Mouse (Mus musculus) lung, postnatal 0 days (tissue): Measurements from ENCODE around the gene Mrpl17. TPM values are rescaled to one million over a fixed set of nuclear protein-coding genes. Genes with fewer than 3 reads are reported as not detected.

Experiments used
- ATAC-seq: fragments of 200-750 bp; cut with Nextera tagmentation; 2 replicates; pipeline ENCODE4 v1.8.0; 2017; ENCODE audit warnings: moderate library complexity
- DNase-seq: peaks from one replicate; pipeline ENCODE4 v3.0.0-alpha.2; 2016; ENCODE audit warnings: low spot score
- H3K27ac ChIP-seq: fragments of 300-500 bp; sonication (generic); 2 replicates; pipeline ENCODE4 v1.5.1; 2014; ENCODE audit warnings: antibody characterized with exemption, mild to moderate bottlenecking, low read length, mixed read lengths
- H3K27me3 ChIP-seq: fragments of 300-500 bp; sonication (generic); replicated peaks from 2 replicates; pipeline ENCODE4 v1.6.1; 2014; ENCODE audit warnings: low read length, mixed read lengths; ENCODE audit not compliant: insufficient read depth
- H3K36me3 ChIP-seq: fragments of 300-500 bp; sonication (generic); 2 replicates; pipeline ENCODE4 v1.6.1; 2014; ENCODE audit warnings: low read length, mixed read lengths; ENCODE audit not compliant: insufficient read depth
- H3K4me1 ChIP-seq: fragments of 300-500 bp; sonication (generic); 2 replicates; pipeline ENCODE4 v1.6.1; 2014; ENCODE audit warnings: antibody characterized with exemption, low read depth, low read length, mixed read lengths; ENCODE audit not compliant: insufficient read depth
- H3K4me2 ChIP-seq: fragments of 300-500 bp; sonication (generic); replicated peaks from 2 replicates; pipeline ENCODE4 v1.6.1; 2014; ENCODE audit warnings: low read depth, mild to moderate bottlenecking, low read length, moderate library complexity, mixed read lengths
- H3K4me3 ChIP-seq: fragments of 300-500 bp; sonication (generic); 2 replicates; pipeline ENCODE4 v1.5.1; 2014; ENCODE audit warnings: low read depth, low read length
- H3K9ac ChIP-seq: fragments of 300-500 bp; sonication (generic); replicated peaks from 2 replicates; pipeline ENCODE4 v1.6.1; 2014; ENCODE audit warnings: low read depth, mild to moderate bottlenecking
- H3K9me3 ChIP-seq: fragments of 300-500 bp; sonication (generic); 2 replicates; pipeline ENCODE4 v1.6.1; 2016; ENCODE audit warnings: low read length, mixed read lengths
- CTCF ChIP-seq: IDR thresholded peaks from 2 replicates; pipeline ENCODE4 v1.5.1; 2016; ENCODE audit warnings: antibody characterized with exemption, mild to moderate bottlenecking
- EP300 ChIP-seq: IDR thresholded peaks from 2 replicates; pipeline ENCODE4 v1.6.1; 2016; ENCODE audit warnings: antibody characterized with exemption, mild to moderate bottlenecking, control low read depth
- WGBS: fragments of 180-500 bp; shearing (Covaris S2); extraction: QIAGEN DNeasy Blood & Tissue Kit; methylation state at CpG from one replicate; pipeline ENCODE4 v1.1.7; 2014; 5-methylcytosine and 5-hydroxymethylcytosine counted together
- polyA plus RNA-seq: library from polyadenylated mRNA; unstranded; fragments of >200 nt; fragmentation: Nextera tagmentation; extraction: Ambion mirVana; gene quantifications from 2 replicates; pipeline ENCODE4 v1.2.1, GENCODE M21; 2015

Mrpl17 gene
- polyA plus RNA-seq, 1 experiment from 2014 or later: 257 TPM

- no peak overlapping the region for H3K4me2 ChIP-seq
- H3K4me3 ChIP-seq: no peak overlapping the region
- DNase-seq (no peak), ATAC-seq (no peak)
- no peaks in the 10 kb centered on the region for H3K27me3 ChIP-seq
- no peak overlapping the region for H3K9ac ChIP-seq
- TF ChIP-seq EP300 (no peak), CTCF (no peak)
- WGBS: 81% methylated on average over 5 of the region's 5 CpGs
- no peaks in the 10 kb centered on the region for H3K36me3 ChIP-seq
- no peak overlapping the region for H3K27ac ChIP-seq
- H3K9me3 ChIP-seq: no peaks in the 10 kb centered on the region
- H3K4me1 ChIP-seq: no peaks in the 10 kb centered on the region; the same call in 1 of the 2 replicates
Measured at GRCm38 (mm10) chr7:105806125-105806524, 4.8 kb downstream of the Mrpl17 start.

DNA sequence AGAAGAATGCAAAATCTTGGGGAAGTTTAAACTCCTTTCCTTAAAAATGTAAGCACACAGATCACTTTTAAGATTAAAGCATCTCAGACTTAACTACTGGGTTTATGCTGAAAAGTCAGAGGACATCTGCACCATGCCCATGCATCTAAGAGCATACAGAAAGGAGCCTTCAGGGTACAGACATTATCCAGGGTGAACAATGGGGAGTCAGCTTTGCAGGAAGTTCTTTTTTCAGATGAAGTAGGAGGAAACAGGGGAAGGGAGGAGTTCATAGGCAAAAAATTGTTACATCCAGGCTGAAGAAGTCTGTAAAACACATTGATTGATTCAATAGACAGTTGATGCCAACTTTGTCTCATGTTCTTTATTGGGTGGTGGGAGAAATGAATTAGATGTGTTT, 7.5 kb downstream of the Mrpl17 start:
- DNase-seq (no peak), ATAC-seq (no peak)
- TF ChIP-seq CTCF (no peak), EP300 (no peak)
- Histone ChIP-seq H3K4me1 (no peaks in the 10 kb centered on the region), H3K9me3 (no peaks in the 10 kb centered on the region), H3K27ac (no peak overlapping the region), H3K36me3 (no peaks in the 10 kb centered on the region), H3K4me2 (no peak overlapping the region), H3K27me3 (no peaks in the 10 kb centered on the region), H3K9ac (no peak overlapping the region), H3K4me3 (no peak overlapping the region)

DNA sequence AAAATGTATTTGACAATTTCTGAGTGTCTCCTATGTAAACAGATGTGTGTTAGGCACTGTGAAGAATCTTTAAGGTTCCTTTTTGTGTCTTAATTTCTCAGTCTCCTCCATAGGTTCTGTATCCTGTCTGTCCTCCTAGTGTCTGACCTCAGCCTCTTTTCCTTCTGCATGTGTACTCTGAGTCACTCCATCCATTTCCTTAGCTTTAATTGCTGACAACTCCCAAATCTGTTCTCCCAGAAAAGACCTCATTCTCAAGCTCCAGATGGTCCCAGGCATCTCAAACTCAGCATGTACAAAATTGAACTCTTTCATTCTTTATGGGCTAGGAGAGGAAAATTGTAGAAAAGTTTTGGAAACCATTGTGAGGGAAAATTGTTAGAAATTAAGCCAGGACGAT, 8.1 kb downstream of the Mrpl17 start:
- no peak overlapping the region for H3K27ac ChIP-seq
- no peak overlapping the region for H3K4me2 ChIP-seq
- WGBS: 30% methylated on average over 1 of the region's 1 CpGs
- no peaks in the 10 kb centered on the region for H3K9me3 ChIP-seq
- H3K4me1 ChIP-seq: no peaks in the 10 kb centered on the region
- H3K27me3 ChIP-seq: no peaks in the 10 kb centered on the region
- no peak overlapping the region for H3K4me3 ChIP-seq
- TF ChIP-seq EP300 (no peak), CTCF (no peak)
- H3K36me3 ChIP-seq: no peaks in the 10 kb centered on the region
- no peak overlapping the region for H3K9ac ChIP-seq
- DNase-seq: no peak
- no peak for ATAC-seq

DNA sequence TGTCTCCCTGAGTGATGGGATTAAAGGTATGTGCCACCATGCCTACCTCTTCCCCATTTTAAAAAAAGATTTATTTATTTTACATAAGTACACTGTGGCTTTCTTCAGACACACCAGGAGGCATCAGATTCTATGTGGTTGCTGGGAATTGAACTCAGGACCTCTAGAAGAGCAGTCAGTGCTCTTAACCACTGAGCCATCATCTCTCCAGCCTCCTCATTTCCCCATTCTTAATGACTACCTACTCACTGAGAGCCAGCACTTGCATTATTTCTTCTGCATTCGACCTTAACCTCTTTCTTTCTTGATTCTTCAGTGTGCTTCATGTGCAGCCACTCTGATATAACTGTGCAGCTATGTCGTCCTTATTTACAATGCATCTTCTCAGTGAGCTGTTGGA, 8.6 kb downstream of the Mrpl17 start:
- no peak for ATAC-seq
- WGBS: 28% methylated on average over 2 of the region's 2 CpGs

DNA sequence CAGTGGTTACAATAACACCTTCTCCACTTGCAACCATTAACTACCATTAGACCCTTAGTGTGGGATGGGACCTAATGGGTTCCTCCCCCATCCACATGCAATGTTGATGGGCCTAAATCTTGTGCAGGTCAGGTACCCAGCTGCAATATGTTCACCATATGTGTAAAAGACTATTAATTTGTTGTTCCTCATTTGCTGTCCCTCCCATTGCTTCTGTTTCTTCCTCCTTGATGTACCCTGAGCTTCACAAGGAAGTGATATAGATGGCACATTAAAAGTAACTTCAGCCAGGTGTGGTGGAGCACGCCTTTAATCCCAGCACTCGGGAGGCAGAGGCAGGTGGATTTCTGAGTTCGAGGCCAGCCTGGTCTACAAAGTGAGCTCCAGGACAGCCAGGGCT, 13.9 kb downstream of the Mrpl17 start:
- no peak overlapping the region for H3K27ac ChIP-seq
- ATAC-seq (no peak), DNase-seq (no peak)
- H3K4me2 ChIP-seq: no peak overlapping the region
- no peaks in the 10 kb centered on the region for H3K27me3 ChIP-seq
- no peak overlapping the region for H3K4me3 ChIP-seq
- TF ChIP-seq EP300 (no peak), CTCF (no peak)
- 79% methylated on average over 3 of the region's 3 CpGs for WGBS
- no peaks in the 10 kb centered on the region for H3K9me3 ChIP-seq
- no peaks in the 10 kb centered on the region for H3K4me1 ChIP-seq
- no peaks in the 10 kb centered on the region for H3K36me3 ChIP-seq
- no peak overlapping the region for H3K9ac ChIP-seq

More for the DNA sequence above, 8.6 kb downstream of the Mrpl17 start:
- TF ChIP-seq EP300 (no peak), CTCF (no peak)
- no peak overlapping the region for H3K4me3 ChIP-seq
- no peak overlapping the region for H3K4me2 ChIP-seq
- no peak overlapping the region for H3K27ac ChIP-seq
- DNase-seq: no peak
- no peaks in the 10 kb centered on the region for H3K27me3 ChIP-seq
- H3K9ac ChIP-seq: no peak overlapping the region
- no peaks in the 10 kb centered on the region for H3K4me1 ChIP-seq
- H3K9me3 ChIP-seq: no peaks in the 10 kb centered on the region
- H3K36me3 ChIP-seq: no peaks in the 10 kb centered on the region

DNA sequence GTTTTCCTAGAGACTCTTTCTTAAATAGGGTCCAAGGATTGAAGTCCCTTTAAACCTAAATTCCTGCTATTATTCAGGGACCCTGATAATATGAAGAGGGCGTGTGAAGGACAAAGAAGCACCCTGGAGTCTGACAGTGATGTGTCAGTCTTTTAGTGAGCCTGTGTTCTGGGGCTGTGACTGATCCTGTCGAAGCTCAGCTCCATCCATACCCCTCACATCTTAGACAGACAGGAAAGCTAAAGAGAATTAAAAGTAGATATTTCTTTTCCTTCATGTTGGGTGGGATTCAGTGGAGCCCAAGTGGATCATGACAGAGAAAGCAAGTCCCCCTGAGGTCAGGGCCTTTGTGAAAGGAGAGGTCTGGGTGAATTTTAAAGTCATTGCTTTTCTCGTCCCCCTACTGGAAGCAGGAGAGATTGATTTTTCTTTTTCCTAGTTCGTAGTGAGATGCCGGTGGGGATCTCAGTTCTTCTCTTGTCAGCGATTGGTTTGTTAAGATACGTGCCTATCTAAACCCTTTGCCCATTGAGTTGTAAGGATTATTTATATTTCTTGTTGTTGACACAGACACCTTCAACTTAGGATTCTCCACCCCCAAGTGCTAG, 15.0 kb downstream of the Mrpl17 start:
- 30% methylated on average over 7 of the region's 7 CpGs for WGBS

GRCm38 (mm10) chr7:105793701-105794100, 17.2 kb downstream of the Mrpl17 start:
- no peak overlapping the region for H3K9ac ChIP-seq
- DNase-seq (no peak), ATAC-seq (no peak)
- H3K4me2 ChIP-seq: no peak overlapping the region
- no peak for TF ChIP-seq CTCF
- no peak for TF ChIP-seq EP300
- WGBS: 75% methylated on average over 7 of the region's 7 CpGs
- H3K27me3 ChIP-seq: no peaks in the 10 kb centered on the region
- H3K4me3 ChIP-seq: no peak overlapping the region
- H3K4me1 ChIP-seq: no peaks in the 10 kb centered on the region
- no peaks in the 10 kb centered on the region for H3K9me3 ChIP-seq
- no peak overlapping the region for H3K27ac ChIP-seq
- no peaks in the 10 kb centered on the region for H3K36me3 ChIP-seq

More for the DNA sequence above, 15.0 kb downstream of the Mrpl17 start:
- no peaks in the 10 kb centered on the region for H3K9me3 ChIP-seq
- no peak overlapping the region for H3K4me3 ChIP-seq
- DNase-seq (peak; percentile 34), ATAC-seq (no peak)
- H3K9ac ChIP-seq: no peak overlapping the region
- peak; percentile 59 for TF ChIP-seq CTCF
- no peak for TF ChIP-seq EP300
- H3K36me3 ChIP-seq: no peaks in the 10 kb centered on the region
- no peaks in the 10 kb centered on the region for H3K27me3 ChIP-seq
- H3K27ac ChIP-seq: no peak overlapping the region
- H3K4me1 ChIP-seq: no peaks in the 10 kb centered on the region
- no peak overlapping the region for H3K4me2 ChIP-seq
